Comparison of ENCODE assay signal across 20 mouse cellular contexts in the genomic region with DNA sequence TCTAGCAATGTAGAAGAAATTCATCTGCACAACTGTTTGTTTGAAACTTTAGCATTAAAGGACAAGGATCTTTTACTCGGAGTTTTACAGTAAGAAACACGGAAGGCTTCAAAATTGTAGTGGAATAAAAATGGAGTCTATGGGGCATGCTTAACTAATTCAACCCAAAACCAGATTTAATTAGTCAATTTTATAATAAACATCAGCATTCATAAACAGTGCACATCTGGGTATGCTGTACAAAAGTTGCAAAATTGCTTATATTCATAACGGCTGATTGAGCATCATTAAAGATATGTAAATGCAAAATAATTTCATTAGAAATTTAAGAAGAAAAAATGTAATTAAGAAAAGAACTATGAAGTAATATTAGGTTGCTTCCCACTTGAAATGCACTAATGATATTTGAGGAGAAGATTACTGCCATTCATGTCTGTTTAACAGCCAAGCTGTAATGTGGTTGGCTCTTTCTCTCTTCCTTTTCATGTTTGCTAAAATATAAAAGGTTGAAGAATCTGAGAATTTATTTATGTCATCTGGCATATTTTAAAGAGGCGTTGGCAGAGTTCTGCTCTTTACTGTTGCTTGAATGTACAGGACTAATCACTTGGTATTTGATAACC.
"Had no signal": no experiment of that assay in that cellular context is flagged by ENCODE, and none has a peak within 500 bp of the region (broad histone marks: within the 10 kb centered on the region; RNA-seq: fewer than 3 reads in every experiment).

No protein-coding gene starts in this region.

- H3K9me3 ChIP-seq: midbrain, embryonic 10.5 days; midbrain, embryonic 12.5 days; neural tube, embryonic 13.5 days; neural tube, embryonic 15.5 days; stomach, embryonic 15.5 days had no signal

- DNase-seq: lung, adult 18-20 months; lung, embryonic 14.5 days; lung, postnatal 10 days; lung, postnatal 4 days; midbrain, embryonic 14.5 days; retina, postnatal 1 day; right cerebral cortex, adult 18-20 months; right cerebral cortex, postnatal 25 days; right cerebral cortex, postnatal 4 days; thymus, adult 2 months; thymus, postnatal 25 days; thymus, postnatal 4 days had no signal

- ATAC-seq: midbrain, embryonic 16.5 days had no signal

- H3K27ac ChIP-seq: midbrain, embryonic 10.5 days; midbrain, embryonic 12.5 days; neural tube, embryonic 13.5 days; neural tube, embryonic 15.5 days; stomach, embryonic 15.5 days; stomach, postnatal 0 days had no signal

- H3K27me3 ChIP-seq: midbrain, embryonic 12.5 days; neural tube, embryonic 13.5 days; neural tube, embryonic 15.5 days; stomach, embryonic 15.5 days had no signal

- H3K4me3 ChIP-seq: midbrain, embryonic 10.5 days; midbrain, embryonic 12.5 days; myocyte; neural tube, embryonic 13.5 days; neural tube, embryonic 15.5 days; stomach, embryonic 15.5 days had no signal

- H3K4me2 ChIP-seq: lung, embryonic 14.5 days; midbrain, embryonic 12.5 days; neural tube, embryonic 13.5 days; neural tube, embryonic 15.5 days; stomach, embryonic 15.5 days had no signal

- H3K9ac ChIP-seq: lung, embryonic 14.5 days; midbrain, embryonic 12.5 days; neural tube, embryonic 13.5 days; neural tube, embryonic 15.5 days; stomach, embryonic 15.5 days had no signal

- H3K36me3 ChIP-seq: midbrain, embryonic 10.5 days; midbrain, embryonic 12.5 days; neural tube, embryonic 13.5 days; neural tube, embryonic 15.5 days; stomach, embryonic 15.5 days had no signal

- H3K4me1 ChIP-seq: midbrain, embryonic 10.5 days; midbrain, embryonic 12.5 days; neural tube, embryonic 13.5 days; neural tube, embryonic 15.5 days; stomach, embryonic 15.5 days had no signal
